Mouse (Mus musculus): ENCODE results near the gene Fgf14.
A peak's percentile ranks its signal among the peaks of the same experiment; 100 is the strongest.
"Not testable (repeated sequence)": the region's sequence is repeated elsewhere in the genome, so short reads cannot be mapped to it uniquely, and the experiment has no call there.

The Fgf14 gene

DNA sequence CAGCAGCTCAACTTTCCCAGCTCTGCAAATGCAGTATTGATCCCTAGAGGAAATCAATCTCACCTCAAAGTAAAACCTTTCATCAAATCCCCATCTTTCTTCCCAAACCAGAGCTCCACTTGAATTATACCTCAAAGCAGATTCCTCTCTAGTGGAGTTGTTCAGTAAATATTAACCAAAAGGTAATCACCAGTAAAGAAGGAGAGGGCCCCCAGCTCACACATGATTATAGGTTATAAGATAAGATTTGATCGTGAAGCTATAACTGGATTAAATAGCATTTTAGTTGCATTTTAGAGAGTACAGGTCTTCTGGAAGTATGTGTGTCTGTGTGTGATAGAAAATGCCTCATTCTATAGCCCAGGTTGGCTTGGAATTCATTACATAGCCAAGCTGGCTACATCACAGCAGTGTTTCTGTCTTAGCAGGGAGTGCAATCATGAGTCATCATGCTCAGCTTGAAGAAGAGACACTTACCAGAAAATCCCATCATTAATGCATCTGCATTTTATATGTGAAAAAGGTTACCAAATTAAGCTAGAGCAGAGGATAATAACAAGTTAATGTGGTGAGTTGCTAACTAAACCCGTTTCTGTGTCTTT, 202.8 kb downstream of the Fgf14 start:
- DNase-seq (ENCODE audit: low read depth) = no peak

DNA sequence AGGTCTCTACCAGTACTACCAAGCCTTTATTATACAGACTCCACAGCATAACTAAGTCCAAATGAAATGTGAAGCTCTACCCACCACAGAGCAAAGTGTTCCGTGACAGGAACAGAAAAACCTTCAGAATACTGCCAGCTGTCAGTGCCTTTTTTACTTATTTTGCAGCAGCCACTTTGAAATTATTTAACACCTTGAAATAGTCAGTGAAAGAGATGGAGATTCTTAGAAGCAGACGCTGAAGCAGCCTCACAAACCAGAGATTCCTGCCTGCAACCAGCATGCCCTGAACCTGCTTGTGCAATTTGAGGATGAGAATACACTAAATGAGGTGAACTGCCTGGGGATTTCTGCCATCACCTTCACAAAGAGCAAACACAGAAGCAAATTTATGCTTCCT, 206.0 kb downstream of the Fgf14 start:
- no peak for DNase-seq (ENCODE audit: low read depth)

DNA sequence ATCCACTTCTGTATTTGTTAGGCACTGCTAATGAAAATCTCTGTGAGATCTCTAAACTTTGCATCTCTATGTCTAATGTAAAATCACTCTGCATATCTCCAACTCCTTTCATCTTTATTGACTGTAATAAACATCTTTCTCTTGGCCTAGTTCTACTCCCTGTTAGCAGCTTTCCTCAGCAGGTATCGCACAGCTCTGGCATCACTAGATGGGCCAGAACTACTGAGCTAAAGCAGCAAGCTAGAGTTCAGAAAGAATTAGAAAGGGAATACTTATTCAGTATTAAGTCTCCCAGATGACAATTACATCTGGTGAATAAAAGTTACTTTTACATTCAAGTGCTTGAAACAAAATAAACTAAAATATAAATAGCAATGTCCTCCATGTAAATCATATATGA, 221.8 kb downstream of the Fgf14 start:
- no peak for DNase-seq (ENCODE audit: low read depth)

DNA sequence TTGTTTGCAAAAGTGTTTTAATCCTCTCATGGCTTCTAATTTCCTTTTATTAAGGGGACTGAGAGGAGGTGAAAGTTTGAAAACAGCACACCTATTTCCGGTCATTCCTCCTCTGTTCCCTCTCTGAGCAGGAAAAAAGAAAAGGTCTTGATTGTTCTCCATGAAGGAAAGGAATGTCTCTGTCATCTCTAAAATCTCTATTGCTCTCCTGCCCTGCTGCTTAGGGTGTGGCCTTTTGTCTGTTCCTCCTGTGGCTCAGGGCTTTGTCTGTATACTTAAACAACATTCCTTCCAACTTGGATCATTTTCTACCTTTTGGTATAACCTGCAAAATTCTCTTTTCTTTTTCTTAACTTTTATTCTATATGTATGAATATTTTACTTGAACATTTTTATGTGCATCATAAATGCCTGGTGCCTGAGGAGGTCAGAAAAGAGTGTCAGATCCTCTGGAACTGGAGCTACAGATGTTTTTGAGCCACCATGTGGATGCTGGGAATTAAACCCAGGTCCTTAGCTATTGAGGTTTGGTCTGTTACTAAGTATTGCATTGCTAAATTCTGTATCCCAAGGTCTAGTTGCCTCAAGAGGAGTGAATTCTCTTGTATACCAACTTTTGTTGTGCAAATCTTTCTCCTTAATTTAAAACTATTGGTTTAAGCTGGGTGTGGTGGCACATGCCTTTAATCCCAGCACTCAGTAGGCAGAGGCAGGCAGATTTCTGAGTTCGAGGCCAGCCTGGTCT, 230.7 kb downstream of the Fgf14 start:
- DNase-seq (ENCODE audit: low read depth) = no peak

DNA sequence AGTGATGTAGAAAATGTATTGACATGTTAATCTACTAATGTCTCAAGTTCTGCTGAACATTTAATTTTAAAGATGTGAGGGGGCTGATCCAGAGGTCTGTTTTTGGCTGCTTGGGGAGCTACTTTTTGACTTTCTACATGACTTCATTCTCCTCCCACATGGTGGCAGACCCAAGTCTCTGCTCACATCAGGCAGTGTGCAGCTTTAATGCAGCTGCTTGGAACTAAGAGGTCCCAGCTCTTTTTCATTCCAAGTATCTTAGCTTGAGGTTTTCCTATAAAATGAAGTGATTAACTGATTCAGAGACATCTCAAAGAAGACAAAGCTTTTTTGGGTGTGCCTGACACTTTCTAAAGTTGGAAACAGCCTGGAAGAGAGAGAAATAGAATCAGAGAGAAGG, 232.1 kb downstream of the Fgf14 start:
- DNase-seq (ENCODE audit: low read depth) = no peak

DNA sequence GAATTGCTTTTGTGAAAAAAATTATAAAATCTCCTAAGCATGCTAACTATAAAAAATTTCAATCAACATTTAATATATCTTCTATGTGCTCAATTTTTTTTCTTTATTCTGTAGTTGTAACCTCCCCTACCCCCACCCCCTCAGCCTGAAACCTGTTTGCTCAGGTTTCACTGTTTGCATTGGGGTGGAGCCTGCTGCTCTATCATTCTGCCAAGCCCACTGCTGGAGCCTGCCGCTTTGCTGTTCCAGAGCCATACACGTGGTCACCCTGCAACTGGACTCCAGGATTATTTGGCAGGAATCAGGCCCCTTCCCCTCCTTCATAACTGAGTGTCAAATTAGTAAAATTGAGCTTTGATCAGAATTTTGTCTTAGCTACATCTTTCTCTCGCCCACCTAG, 237.6 kb downstream of the Fgf14 start:
- DNase-seq (ENCODE audit: low read depth) = not testable (repeated sequence)

DNA sequence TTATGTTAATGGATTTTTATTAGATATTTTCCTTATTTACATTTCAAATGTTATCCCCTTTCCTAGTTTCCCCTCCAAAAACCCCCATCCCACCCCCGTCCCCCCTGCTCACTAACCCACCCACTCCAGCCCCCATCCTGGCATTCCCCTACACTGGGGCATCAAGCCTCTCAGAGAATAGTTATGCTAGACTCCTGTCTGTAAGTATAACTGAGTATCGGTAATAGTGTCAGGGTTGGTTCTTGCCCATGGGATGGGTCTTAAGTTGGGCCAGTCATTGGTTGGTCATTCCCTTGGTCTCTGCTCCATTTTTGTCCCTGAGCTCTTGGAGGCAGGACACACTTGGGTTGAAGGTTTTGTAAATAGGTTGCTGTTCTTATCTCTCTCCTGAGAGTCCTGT, 265.0 kb downstream of the Fgf14 start:
- DNase-seq (ENCODE audit: low read depth) = no peak

DNA sequence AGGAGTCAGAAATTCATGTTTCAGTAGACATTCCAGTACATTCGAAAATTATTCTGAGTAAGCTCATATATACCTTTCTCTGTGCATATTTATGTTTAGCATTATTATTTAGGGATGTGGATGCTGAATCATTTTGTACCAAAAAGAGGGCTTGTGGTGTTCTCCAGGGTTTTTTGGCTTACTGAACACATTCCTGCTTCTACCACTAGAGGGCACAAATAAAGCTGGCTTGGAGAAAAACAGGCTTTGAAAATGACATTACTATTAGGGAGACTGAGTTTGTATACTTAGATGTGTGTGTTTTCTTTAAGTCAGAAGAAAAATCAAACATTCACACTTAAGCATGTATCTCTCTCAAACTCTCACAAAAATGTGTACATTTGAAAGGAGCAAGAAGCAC, 266.0 kb downstream of the Fgf14 start:
- DNase-seq (ENCODE audit: low read depth) = no peak

DNA sequence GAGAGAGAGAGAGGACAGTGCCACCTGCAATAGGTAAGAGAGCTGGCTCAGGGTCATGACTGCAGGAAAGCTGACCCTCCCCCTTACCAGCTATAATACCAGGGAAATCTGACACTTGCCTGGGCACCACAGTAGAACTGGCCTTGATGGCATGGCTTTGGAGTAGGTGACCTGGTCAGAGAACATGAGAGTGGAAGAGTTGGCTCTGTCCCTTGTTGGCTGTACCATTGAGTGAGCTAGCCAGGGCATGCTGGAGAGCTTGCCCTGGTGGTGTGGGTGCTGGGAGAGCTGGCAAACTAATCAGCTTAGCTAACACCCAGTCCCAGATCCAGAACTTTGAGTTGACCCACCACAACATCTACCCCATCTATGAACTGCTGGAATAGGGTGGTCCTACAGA, 348.5 kb downstream of the Fgf14 start:
- DNase-seq (ENCODE audit: low read depth) = no peak

DNA sequence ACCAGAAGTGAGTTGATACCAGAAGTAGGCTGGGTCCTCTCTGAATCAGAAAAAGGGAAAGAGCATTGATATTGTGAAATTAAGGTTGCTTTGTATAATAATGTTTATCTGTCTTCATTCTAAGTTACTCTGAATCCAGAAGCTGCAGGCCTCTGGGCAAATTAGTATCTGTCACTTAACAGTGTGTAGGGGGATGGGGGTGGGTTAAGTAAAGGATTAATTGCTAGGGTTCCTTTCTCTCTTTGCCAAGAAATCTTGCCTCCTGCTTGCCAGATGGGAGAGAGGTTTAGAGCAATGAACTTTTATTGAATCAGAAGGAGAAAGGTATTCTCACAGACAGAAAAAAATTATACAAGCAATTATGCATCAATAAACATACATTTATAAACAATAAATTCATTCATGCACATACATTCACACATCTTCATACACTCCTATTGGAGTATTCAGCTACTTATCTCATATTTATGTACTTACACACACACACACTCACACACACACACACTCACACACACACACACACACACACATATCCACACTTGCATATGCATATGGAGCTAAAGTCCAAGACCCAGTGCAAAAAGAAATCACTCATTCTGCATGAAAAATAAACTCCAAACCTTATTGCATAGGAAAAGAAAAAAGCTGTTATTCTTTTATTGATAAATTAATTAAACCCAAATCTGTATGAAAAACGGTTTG, 357.8 kb downstream of the Fgf14 start:
- no peak for DNase-seq (ENCODE audit: low read depth)

DNA sequence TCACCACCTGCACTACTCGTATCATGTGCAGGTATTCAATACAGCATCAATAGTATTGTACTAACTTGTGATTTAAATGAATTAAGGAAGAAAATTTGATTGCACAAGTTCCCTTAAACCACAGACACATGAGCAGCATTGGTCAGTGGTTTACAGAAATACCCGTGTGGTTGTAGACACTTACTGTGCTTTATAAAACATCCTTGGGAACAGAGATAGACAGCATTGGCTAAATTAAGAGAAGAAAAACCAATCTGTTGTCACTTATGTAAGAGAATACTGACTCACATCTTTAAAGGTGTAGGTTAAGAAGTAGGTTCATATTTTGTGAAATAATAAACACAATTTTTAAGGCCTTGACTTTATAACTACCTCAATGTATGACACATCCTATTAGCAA, 361.4 kb downstream of the Fgf14 start:
- no peak for DNase-seq (ENCODE audit: low read depth)

DNA sequence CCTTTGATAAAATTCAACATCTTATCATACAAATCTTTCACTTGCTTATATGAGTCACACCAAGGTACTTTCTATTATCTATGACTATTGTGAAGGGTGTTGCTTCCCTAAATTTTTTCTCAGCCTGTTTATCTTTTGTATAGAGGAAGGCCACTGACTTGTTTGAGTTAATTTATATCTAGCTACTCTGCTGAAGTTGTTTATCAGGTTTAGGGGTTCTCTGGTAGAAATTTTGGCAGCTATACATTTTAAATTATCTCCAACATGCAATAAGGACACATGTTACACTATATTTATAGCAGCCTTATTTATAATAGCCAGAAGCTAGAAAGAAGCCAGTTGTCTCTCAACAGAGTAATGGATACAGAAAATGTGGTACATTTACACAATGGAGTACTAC, 389.9 kb downstream of the Fgf14 start:
- no peak for DNase-seq (ENCODE audit: low read depth)

DNA sequence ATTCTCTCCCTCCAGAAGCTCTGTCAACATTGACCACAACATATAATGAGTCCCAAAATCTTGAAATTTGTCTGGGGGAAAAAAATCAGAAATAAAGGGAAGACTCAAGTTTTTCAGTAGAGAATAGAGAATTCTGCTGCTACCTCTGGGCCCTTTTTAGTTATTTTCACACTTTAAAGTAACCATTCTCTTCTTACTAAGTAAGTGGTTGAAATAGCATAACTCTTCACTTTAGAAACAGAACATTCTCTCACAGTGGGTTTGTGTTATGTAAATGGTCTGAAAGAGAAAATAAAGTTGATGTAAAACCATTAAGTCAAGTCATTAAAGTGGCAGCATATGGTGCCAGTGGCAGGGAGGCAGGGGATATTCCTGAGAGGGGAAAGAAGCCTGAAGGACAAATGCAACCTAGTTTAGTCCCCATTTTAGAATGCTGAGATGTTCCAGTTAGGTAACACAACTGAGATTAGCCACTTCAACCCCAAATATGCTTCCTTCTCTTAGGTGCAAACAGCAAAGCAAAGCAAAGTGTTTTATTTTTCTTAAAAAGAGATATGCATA, 398.5 kb downstream of the Fgf14 start:
- DNase-seq (ENCODE audit: low read depth) = no peak

DNA sequence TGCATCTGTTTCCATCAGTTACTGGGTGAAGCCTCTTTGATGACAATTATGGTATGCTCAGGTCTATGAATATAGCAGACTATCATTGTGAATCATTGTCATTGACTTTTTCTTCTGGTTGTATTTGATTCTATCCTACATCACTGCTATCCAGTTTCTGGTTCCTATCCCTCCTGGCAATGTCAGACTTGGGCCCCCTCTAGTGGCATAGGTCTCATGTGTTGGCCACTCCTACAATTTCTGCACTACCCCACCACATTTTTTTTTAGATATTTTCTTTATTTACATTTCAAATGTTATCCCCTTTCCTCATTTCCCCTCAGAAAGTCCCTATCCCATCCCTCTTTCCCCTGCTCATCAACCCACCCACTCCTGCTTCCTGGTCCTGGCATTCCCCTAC, 409.9 kb downstream of the Fgf14 start:
- DNase-seq (ENCODE audit: low read depth) = no peak

DNA sequence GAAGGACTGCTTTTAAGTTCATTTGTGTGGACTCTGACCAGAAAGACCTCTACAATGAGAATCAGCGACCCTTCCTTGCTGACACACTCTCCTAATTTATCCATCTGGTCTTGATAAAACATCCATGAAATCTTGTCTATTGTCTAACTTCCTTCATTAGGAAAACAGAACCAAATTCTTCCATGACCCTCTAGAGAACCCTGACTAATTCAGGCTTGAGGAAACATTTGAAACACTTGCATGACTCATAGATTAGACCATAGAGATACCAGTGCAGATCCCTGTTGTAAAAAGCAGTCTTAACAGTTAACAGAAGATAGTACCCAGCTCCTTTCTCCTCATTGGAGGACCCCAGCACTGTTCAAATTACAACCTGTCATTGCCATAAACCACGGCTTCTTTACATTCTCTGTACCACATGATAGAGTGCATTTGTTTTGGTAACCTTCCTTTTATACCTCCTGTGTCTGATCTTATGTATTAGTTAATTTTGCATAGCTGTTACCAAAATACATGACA, 412.3 kb downstream of the Fgf14 start:
- DNase-seq (ENCODE audit: low read depth) = no peak

DNA sequence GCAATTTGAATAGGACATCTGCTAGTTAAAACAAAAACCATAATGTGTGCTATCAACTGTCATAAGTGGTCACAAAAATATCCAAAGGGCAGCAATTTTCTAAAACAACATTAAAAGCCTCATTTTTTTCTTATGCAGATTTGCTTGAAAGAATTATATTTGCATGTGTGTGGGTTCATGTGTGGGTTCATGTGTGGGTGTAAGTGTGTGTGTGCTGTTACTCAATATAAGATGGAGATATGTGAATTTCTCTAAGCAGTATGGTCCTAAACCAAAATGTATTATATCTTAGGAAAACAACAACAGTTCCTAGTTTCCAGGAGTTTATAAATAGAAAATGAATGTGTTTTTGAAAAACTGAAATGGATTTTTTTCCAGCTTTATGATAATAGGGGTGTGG, 413.7 kb downstream of the Fgf14 start:
- no peak for DNase-seq (ENCODE audit: low read depth)

DNA sequence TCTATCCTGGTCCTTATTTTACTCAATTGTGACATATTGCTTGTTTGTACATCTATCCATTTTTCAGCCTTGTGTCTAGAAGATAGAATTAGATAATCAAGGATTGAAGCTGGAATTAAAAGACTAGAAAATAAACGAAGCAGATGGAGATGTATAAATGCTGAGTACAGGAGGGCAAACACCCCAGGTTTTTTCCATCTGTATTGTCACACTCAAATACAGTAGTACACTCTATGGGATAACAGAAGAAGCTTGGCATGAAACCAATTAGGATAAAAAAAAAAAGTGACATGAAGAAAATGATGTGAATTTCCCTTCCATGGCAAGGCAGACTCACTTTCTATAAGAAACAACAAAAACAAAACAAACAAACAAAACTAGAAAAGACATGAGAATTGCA, 429.4 kb downstream of the Fgf14 start:
- DNase-seq (ENCODE audit: low read depth) = no peak

DNA sequence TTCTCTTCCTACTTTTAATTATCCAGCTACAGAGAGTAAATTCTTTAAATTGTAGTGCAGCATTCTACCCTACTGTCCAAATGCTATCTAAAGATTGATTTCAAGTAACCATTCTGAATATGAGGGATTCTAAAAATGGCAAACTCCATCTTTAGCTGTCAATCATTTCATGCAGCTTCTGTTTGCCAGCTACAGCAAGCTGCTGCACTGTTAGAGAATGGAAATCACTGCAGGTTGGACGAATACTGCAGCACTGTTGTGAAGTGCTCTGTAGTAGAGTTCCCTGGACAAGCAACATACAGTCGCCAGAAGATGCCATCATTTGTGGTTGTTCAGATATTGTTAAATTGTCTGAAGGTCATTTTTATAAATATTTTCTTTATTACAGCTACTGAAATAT, 453.5 kb downstream of the Fgf14 start:
- DNase-seq (ENCODE audit: low read depth) = no peak

DNA sequence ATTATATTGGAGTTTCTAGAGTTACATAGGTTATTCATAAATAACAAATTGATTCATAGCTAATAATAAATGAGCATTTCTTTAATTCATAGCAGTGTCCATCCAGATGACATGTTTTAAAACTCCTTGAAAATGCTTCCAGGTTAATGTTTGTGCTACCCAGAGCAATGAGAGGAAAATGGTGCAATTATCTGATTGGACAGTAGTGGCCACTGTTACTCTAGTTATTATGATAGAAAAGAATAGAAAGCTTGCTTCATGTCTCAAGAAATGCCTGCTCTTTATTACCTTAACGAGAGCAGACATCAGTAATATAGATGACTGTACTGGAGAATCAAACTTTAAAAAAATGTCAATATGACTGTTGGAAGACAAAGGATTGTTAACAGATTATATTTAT, 454.5 kb downstream of the Fgf14 start:
- DNase-seq (ENCODE audit: low read depth) = peak; percentile 7

DNA sequence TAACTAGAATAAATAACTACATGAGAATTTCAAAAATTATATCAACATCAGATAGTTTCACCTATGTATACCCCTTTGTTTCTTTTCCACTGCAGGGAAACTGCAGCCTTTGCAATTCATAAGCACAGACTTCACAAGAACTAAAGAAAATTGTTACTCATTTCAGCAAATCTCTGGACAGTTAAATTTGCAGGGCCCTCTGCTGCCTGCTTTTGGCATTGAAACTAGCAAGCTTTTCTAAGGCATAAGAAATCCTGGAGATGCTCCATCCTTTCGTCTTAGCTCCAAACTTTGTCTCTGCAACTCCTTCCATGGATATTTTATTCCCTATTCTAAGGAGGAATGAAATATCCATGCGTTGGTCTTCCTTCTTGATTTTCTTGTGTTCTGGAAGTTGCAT, 455.9 kb downstream of the Fgf14 start:
- peak; percentile 0 for DNase-seq (ENCODE audit: low read depth)

DNA sequence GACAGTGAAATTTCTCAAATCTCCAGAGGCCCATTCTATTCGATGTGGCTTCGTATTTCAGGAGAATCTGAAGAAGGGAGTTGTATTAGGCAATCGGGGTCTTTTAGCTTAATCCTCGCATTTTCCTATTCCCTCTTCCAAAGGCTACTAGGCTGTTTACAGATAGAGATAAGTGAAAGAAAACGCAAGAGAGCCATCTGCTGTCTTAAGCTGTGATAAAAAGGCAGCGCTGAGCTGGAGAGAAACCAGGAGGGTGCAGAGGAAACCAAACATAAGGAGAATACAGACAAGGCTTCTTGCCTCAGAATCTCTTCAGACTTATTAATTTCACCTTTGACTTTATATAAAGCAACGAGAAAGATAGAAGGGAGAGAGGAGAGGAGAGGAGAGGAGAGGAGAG, 481.1 kb downstream of the Fgf14 start:
- no peak for DNase-seq (ENCODE audit: low read depth)

DNA sequence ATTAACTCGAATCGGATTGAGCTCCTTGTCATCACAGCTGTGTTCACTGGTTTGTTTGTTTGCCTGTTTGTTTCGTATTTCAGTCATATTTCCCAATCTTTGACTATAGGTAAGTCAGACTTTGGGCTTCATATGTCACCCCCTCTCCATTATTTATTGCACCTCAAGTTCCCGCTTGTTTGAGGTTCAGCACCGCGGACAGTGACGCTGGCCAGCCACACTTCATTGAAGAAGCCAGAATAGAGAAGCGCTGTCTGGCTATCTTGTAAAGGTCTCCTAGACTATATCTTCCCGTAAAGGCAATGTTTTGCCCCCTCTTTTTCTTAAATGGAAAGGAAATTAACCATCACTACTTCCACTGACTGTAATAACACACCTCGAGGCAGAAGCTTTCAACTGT, 481.6 kb downstream of the Fgf14 start:
- no peak for DNase-seq (ENCODE audit: low read depth)

DNA sequence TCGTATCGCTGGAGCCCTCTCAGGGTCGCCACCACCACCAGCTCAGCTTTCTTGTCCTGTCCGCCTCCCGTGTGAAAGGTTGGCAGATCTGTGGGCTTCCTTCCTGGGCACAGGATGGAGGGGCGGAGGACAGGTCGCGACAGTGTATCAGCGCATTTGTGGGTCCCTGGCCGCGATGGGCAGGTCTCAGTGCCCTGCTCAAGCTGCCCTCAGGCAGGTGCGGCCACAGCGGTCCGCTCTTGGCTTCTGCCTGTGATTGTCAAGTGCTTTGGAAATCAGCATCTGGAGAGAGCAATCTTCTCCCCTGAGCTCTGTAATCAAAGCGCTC, 484.1 kb downstream of the Fgf14 start:
- no peak for DNase-seq (ENCODE audit: low read depth)
